28 mouse cellular contexts compared by ENCODE assay signal in the genomic region with DNA sequence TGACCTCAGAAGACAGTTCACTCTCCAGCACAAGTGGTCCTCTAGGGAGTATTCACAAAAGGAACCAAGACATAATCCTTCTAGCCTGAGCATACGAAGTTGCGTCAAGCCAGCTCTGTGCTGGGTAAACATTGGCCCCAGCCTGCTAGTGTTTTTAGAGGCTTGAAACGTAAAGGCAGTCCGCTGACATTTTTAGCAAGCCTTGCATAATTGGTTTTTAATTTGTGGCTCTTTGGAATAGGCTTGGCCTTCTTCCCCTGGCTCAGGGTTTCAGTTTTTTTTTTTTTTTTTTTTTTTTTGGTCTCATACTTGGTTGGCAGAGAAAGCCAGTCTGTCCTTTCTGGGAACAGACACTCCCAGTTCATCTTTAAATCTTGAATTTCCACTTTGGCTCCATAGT. TPM values are rescaled to one million over a fixed set of nuclear protein-coding genes. Genes with fewer than 3 reads are reported as not detected.
A peak's percentile ranks its signal among the peaks of the same experiment; 100 is the strongest.
DNase-seq lines count a peak whose midpoint lies in the region; ATAC-seq and TF ChIP-seq lines count a peak whose summit lies in the region.
"Had no signal": no experiment of that assay in that cellular context is flagged by ENCODE, and none has a peak within 500 bp of the region (broad histone marks: within the 10 kb centered on the region; RNA-seq: fewer than 3 reads in every experiment).

No protein-coding gene starts in this region.

- H3K36me3 ChIP-seq in kidney, adult 2 months (ENCODE audit: control insufficient read depth, insufficient read depth, low read length), result no peaks in the 10 kb centered on the region
- peaks cover 25% of the 10 kb centered on the region; the same call in 1 of the 2 replicates for H3K36me3 ChIP-seq in lung, postnatal 0 days (ENCODE audit: insufficient read depth, low read length)
- H3K36me3 ChIP-seq: forebrain, embryonic 10.5 days had no signal

- H3K4me2 ChIP-seq in lung, postnatal 0 days (replicated peaks; ENCODE audit: low read depth, low read length), result no peak overlapping the region
- H3K4me2 ChIP-seq: embryonic facial prominence, embryonic 15.5 days; heart, embryonic 12.5 days; limb, embryonic 15.5 days; neural tube, embryonic 13.5 days had no signal

- no peaks in the 10 kb centered on the region for H3K9me3 ChIP-seq in lung, postnatal 0 days (ENCODE audit: low read length)
- H3K9me3 ChIP-seq: embryonic facial prominence, embryonic 15.5 days; forebrain, embryonic 10.5 days; heart, embryonic 12.5 days; limb, embryonic 15.5 days; midbrain, embryonic 10.5 days; neural tube, embryonic 13.5 days had no signal

- H3K4me1 ChIP-seq in kidney, adult 2 months (ENCODE audit: control insufficient read depth, insufficient read depth, low read length), result peaks cover 6% of the 10 kb centered on the region; the same call in 1 of the 2 replicates
- peaks cover 6% of the 10 kb centered on the region; the same call in 1 of the 2 replicates for H3K4me1 ChIP-seq in lung, postnatal 0 days (ENCODE audit: insufficient read depth, low read depth, low read length)
- H3K4me1 ChIP-seq in lung, adult 2 months (ENCODE audit: control insufficient read depth, insufficient read depth, low read length), result no peaks in the 10 kb centered on the region

- TF ChIP-seq CTCF in kidney, adult 2 months (conservative IDR thresholded peaks at IDR 0.05; ENCODE audit: insufficient read depth, insufficient read length, low read depth, low read length), result no peak
- TF ChIP-seq CTCF in lung, postnatal 0 days (IDR thresholded peaks at IDR 0.05), result no peak
- no peak for TF ChIP-seq CTCF in lung, adult 2 months (IDR thresholded peaks at IDR 0.05; ENCODE audit: insufficient read depth, low read length)
- no peak for TF ChIP-seq CTCF in brain, embryonic 14.5 days (IDR thresholded peaks at IDR 0.05; ENCODE audit: borderline replicate concordance, extremely low read depth, insufficient read depth, insufficient read length)

- no peak for TF ChIP-seq POLR2A in kidney, adult 2 months (IDR thresholded peaks at IDR 0.05; ENCODE audit: low read depth, low read length)
- no peak for TF ChIP-seq POLR2A in lung, adult 2 months (IDR thresholded peaks at IDR 0.05; ENCODE audit: borderline replicate concordance, extremely low read depth, low read depth, low read length)
- TF ChIP-seq POLR2A in brain, embryonic 14.5 days (IDR thresholded peaks at IDR 0.05; ENCODE audit: borderline replicate concordance, extremely low read depth, insufficient read depth, insufficient read length, poor library complexity, severe bottlenecking), result no peak

- H3K27ac ChIP-seq in kidney, adult 2 months (ENCODE audit: insufficient read depth, low read depth, low read length), result no peak overlapping the region
- H3K27ac ChIP-seq in lung, postnatal 0 days (ENCODE audit: low read length), result peak overlapping the region; percentile 14; the same call in 1 of the 2 replicates
- H3K27ac ChIP-seq: embryonic facial prominence, embryonic 15.5 days; forebrain, embryonic 10.5 days; hindbrain, postnatal 0 days; limb, embryonic 15.5 days; liver, embryonic 14.5 days; midbrain, embryonic 10.5 days; neural tube, embryonic 13.5 days had no signal

- no peak overlapping the region for H3K9ac ChIP-seq in lung, postnatal 0 days (replicated peaks; ENCODE audit: low read depth)
- H3K9ac ChIP-seq: embryonic facial prominence, embryonic 15.5 days; heart, embryonic 12.5 days; limb, embryonic 15.5 days; liver, embryonic 14.5 days; neural tube, embryonic 13.5 days had no signal

- H3K4me3 ChIP-seq in kidney, adult 2 months (ENCODE audit: insufficient read depth, low read depth, low read length), result no peak overlapping the region
- H3K4me3 ChIP-seq in lung, postnatal 0 days (ENCODE audit: low read depth, low read length), result no peak overlapping the region
- no peak overlapping the region for H3K4me3 ChIP-seq in lung, adult 2 months (replicated peaks; ENCODE audit: extremely low read depth, low read depth, low read length)
- H3K4me3 ChIP-seq: embryonic facial prominence, embryonic 15.5 days; forebrain, embryonic 10.5 days; heart, embryonic 12.5 days; limb, embryonic 15.5 days; midbrain, embryonic 10.5 days; myocyte; neural tube, embryonic 13.5 days had no signal

- ATAC-seq in lung, postnatal 0 days, result peak; percentile 69
- ATAC-seq: activated CD4-positive, CD25-positive, alpha-beta regulatory T cell, adult 4 months; hindbrain, postnatal 0 days; intestine, embryonic 16.5 days; midbrain, embryonic 16.5 days had no signal

- peak; percentile 32 for DNase-seq in kidney, adult 2 months
- DNase-seq in kidney, postnatal 14 days, result no peak
- peak; percentile 63 for DNase-seq in lung, postnatal 0 days (ENCODE audit: low spot score)
- DNase-seq in lung, adult 2 months, result no peak
- DNase-seq in brain, embryonic 14.5 days (ENCODE audit: low read depth), result peak; percentile 33
- DNase-seq in testis, postnatal 10 days (ENCODE audit: low spot score), result no peak
- DNase-seq in heart, adult 8-10 months (ENCODE audit: low spot score), result no peak
- DNase-seq: adrenal gland, postnatal 10 days; cerebellum, adult 9-10 months; gastrocnemius, postnatal 10 days; heart, adult 11 months; heart, postnatal 10 days; kidney, postnatal 36 days; layer of hippocampus, adult 9-11 months; left cerebral cortex, postnatal 4 days; thymus, adult 2 months had no signal

- WGBS in kidney, adult 2 months, result 52% methylated on average over 4 of the region's 4 CpGs
- WGBS in lung, postnatal 0 days, result 21% methylated on average over 4 of the region's 4 CpGs
- WGBS in lung, adult 2 months, result 50% methylated on average over 4 of the region's 4 CpGs

- H3K27me3 ChIP-seq in kidney, adult 2 months (replicated peaks; ENCODE audit: control insufficient read depth, insufficient read depth, low read length), result no peaks in the 10 kb centered on the region
- H3K27me3 ChIP-seq in lung, postnatal 0 days (replicated peaks; ENCODE audit: insufficient read depth, low read length), result no peaks in the 10 kb centered on the region
- H3K27me3 ChIP-seq: embryonic facial prominence, embryonic 15.5 days; heart, embryonic 12.5 days; limb, embryonic 15.5 days; neural tube, embryonic 13.5 days had no signal

- no peak for TF ChIP-seq EP300 in lung, postnatal 0 days (IDR thresholded peaks at IDR 0.05)

RNA-seq across cellular contexts. Expression of a gene that starts 15.3 kb away (rescaled TPM):
- 6.2 and 7.7 TPM in 2 replicates for polyA plus RNA-seq in kidney, adult 2 months (2012; rRNA removed)
- 1.2 and 1.4 TPM in 2 replicates for polyA plus RNA-seq in lung, postnatal 0 days (2015; fragmentation: Nextera tagmentation; extraction: Ambion mirVana)
- polyA plus RNA-seq in lung, adult 2 months (2012; rRNA removed), result 21.6 and 30.9 TPM in 2 replicates
- 7.3 and 11.9 TPM in 2 replicates for polyA plus RNA-seq in brain, embryonic 14.5 days (2012; rRNA removed)
- total RNA-seq in heart, adult 8-10 months (2022), result 1 to 10 TPM; 6.5 to 9.2 (median 7.9) TPM
- polyA plus RNA-seq: activated CD4-positive, CD25-positive, alpha-beta regulatory T cell, adult 4 months had no signal

Comparison
In these comparisons a context has a peak if more than half of its experiments do, and no peak if none do; other contexts are left out.
1. DNase-seq: peak in kidney, adult 2 months (single experiment), lung, postnatal 0 days (single experiment) and brain, embryonic 14.5 days (single experiment); none in kidney, postnatal 14 days (single experiment), lung, adult 2 months (single experiment), testis, postnatal 10 days (single experiment) and heart, adult 8-10 months (single experiment).